Mouse (Mus musculus) lung, adult 2 months (tissue): ENCODE results near the gene Ntm. TPM values are rescaled to one million over a fixed set of nuclear protein-coding genes. Genes with fewer than 3 reads are reported as not detected.
A peak's percentile ranks its signal among the peaks of the same experiment; 100 is the strongest.

Experiments
- DNase-seq: peaks from one replicate; pipeline ENCODE4 v3.0.0; 2022
- H3K4me1 ChIP-seq: fragments of 200-500 bp; 2 replicates; pipeline ENCODE4 v1.6.1; 2011; ENCODE audit warnings: low read length; ENCODE audit not compliant: control insufficient read depth, insufficient read depth
- H3K4me3 ChIP-seq: fragments of 200-500 bp; replicated peaks from 2 replicates; pipeline ENCODE3; 2011; ENCODE audit warnings: low read depth, mild to moderate bottlenecking, control low read depth, low read length; ENCODE audit errors: extremely low read depth
- CTCF ChIP-seq: fragments of 200-500 bp; IDR thresholded peaks from 2 replicates; pipeline ENCODE4 v1.5.1; 2011; ENCODE audit warnings: mild to moderate bottlenecking, low read length, control low read depth; ENCODE audit not compliant: insufficient read depth
- POLR2A ChIP-seq: fragments of 200-500 bp; IDR thresholded peaks from 2 replicates; pipeline ENCODE4 v1.6.1; 2011; ENCODE audit warnings: low read depth, mild to moderate bottlenecking, control low read depth, low read length, borderline replicate concordance; ENCODE audit errors: extremely low read depth
- WGBS: fragments of 180-500 bp; shearing (Covaris S2); methylation state at CpG from one replicate; pipeline ENCODE4 v1.1.7; 2018; 5-methylcytosine and 5-hydroxymethylcytosine counted together
- polyA plus RNA-seq: library from polyadenylated mRNA; depleted of rRNA; stranded (reverse); fragments of >200 nt; gene quantifications from 2 replicates; pipeline ENCODE4 v1.2.3, GENCODE M21; 2012

The Ntm gene
- polyA plus RNA-seq, 1 experiment, result 1.1 TPM

DNA sequence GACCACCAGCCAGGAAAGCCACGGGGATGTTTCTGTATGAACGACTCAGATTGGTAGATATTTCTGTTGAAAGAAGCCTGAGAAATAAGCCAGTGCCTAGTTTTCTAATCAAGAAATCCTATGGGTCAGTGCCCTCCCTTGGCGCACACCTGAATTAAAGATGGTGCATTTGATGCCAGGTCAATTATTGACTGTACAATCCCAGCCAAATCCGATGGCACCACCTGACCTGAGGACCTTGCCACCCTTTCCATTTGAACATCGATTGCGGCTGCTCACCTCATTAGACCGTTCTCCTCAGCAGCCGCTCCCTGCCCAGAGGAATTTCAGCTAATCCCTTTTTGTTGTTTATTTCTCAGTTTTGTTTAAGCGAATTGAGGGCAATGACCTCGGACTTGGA lies 483.9 kb downstream of the Ntm start:
- WGBS, result 57% methylated on average over 10 of the region's 10 CpGs

GRCm38 (mm10) chr9:29477219-29477618 lies 485.7 kb downstream of the Ntm start:
- WGBS, result 35% methylated on average over 6 of the region's 6 CpGs
- Histone ChIP-seq H3K4me3 (no peak overlapping the region), H3K4me1 (no peaks in the 10 kb centered on the region)
- TF ChIP-seq CTCF, result no peak
- TF ChIP-seq POLR2A, result no peak
- no peak for DNase-seq

More for the DNA sequence above, 483.9 kb downstream of the Ntm start:
- Histone ChIP-seq H3K4me3 (no peak overlapping the region), H3K4me1 (no peaks in the 10 kb centered on the region)
- no peak for TF ChIP-seq CTCF
- no peak for TF ChIP-seq POLR2A
- DNase-seq, result no peak

DNA sequence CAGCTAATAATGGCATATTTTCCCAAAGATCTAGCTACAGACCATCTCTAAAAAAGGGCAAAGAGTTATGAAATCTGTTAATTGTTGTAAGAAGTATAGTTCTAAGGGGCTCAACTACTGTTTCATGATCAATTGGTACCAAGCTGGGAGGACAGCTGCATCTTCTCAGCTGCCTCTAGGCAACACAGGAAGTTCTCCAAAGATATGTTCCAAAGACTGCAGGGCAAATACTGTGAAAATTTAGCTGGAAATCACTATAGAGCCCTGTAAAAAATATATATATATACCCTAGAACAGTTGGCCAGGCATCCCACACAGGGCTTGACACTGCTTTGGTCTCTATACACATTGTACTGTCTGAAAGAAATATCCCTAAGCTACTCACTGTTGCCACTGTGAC lies 489.5 kb downstream of the Ntm start:
- H3K4me1 ChIP-seq, result no peaks in the 10 kb centered on the region
- no peak for TF ChIP-seq POLR2A
- no peak for TF ChIP-seq CTCF
- DNase-seq, result no peak
- H3K4me3 ChIP-seq, result no peak overlapping the region

GRCm38 (mm10) chr9:29472226-29472625 lies 490.7 kb downstream of the Ntm start:
- 65% methylated on average over 4 of the region's 4 CpGs for WGBS
- Histone ChIP-seq H3K4me1 (no peaks in the 10 kb centered on the region), H3K4me3 (no peak overlapping the region)
- DNase-seq, result no peak
- no peak for TF ChIP-seq POLR2A

DNA sequence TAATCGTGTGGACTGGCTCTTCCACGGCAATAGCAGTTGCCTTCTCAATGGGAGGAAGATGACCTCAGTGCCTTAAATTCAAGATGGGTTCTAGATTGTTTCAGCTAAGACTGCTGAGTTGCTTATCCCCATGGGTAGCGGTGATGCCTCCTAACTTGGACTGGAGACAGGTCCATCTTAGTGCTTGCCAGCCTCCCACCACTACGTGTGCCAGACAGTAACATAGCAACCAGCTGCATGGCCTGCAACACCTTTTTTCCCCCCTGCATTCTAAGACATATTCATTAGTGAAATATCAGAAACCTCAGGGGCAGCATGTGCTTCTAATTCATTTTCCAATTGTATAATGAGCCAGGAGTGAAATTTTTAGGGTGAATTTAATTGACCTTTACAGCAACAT lies 498.2 kb downstream of the Ntm start:
- WGBS, result 79% methylated on average over 4 of the region's 4 CpGs
- TF ChIP-seq POLR2A (no peak), CTCF (no peak)

DNA sequence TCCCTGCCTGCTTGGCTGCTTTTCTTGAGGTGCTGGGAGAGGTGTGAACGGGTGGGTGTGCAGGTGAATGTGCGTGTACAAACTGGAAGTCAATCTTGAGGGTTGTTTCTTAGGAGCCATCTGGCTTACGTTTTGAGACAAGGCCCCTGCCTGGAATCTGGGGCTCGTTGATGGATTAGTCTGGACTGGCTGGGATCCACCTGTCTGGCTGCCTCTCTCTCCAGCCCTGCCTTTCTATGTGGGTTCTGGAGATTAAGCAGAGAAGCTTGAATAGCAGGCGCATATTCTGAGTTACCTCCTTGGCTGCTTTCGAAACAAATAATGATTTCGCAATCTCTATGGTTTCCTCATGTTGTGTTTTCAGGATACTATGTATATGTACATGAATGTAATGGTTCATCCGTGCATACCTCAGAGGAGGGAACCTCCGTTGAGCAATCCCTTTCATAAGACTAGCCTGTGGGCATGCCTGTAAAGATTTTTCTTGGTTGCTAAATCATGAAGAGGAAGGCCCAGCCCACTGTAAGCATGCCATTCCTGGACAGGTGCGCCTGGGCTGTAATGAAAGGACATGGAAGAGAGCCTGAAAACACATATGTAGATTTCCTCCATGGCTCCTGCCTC lies 499.9 kb downstream of the Ntm start:
- 63% methylated on average over 10 of the region's 10 CpGs for WGBS
- no peak for DNase-seq
- Histone ChIP-seq H3K4me1 (no peaks in the 10 kb centered on the region), H3K4me3 (no peak overlapping the region)
- TF ChIP-seq POLR2A (no peak), CTCF (no peak)

More for the DNA sequence above, 498.2 kb downstream of the Ntm start:
- Histone ChIP-seq H3K4me1 (no peaks in the 10 kb centered on the region), H3K4me3 (no peak overlapping the region)
- DNase-seq, result no peak

DNA sequence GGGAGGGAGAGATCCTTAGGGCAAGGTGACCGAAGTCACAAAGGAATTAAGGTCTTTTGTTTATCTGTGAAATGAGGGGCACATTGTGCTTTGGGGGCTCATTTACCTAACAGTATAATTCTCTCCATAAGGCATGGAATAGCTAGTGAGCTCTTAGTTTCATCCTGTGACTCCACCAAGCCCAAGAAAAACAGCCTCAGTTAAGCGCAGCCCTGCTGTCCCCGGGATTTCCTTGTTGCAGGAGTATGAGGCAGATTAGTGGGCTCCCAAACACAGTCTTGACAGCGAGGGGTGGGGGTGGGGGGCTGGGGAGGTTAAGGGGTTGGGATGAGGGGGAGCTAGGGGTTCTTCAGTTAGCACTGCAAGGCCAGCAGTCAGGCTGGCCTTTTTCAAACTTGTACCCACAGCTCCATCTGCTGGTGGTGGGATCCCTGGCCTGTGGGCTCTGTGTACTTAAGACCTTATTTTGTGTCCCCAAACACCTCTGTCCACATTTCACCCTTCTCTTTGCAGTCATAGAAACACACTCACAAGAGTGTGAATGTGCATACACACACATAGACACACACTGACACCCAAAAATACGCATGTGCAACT lies 504.9 kb downstream of the Ntm start:
- TF ChIP-seq CTCF (peak; percentile 49), POLR2A (no peak)
- peak; percentile 20 for DNase-seq
- Histone ChIP-seq H3K4me1 (no peaks in the 10 kb centered on the region), H3K4me3 (no peak overlapping the region)
- WGBS, result 24% methylated on average over 5 of the region's 5 CpGs

- no peak for TF ChIP-seq POLR2A
- no peak for TF ChIP-seq CTCF
- WGBS, result 87% methylated on average over 7 of the region's 7 CpGs
These were observed 506.9 kb downstream of the Ntm start for GRCm38 (mm10) chr9:29456014-29456413.

GRCm38 (mm10) chr9:29451232-29451631 lies 511.7 kb downstream of the Ntm start:
- no peak for TF ChIP-seq CTCF
- TF ChIP-seq POLR2A, result no peak
- 63% methylated on average over 1 of the region's 1 CpGs for WGBS
- Histone ChIP-seq H3K4me3 (no peak overlapping the region), H3K4me1 (no peaks in the 10 kb centered on the region)
- DNase-seq, result no peak

More at GRCm38 (mm10) chr9:29456014-29456413, 506.9 kb downstream of the Ntm start:
- DNase-seq, result no peak
- Histone ChIP-seq H3K4me3 (no peak overlapping the region), H3K4me1 (no peaks in the 10 kb centered on the region)

DNA sequence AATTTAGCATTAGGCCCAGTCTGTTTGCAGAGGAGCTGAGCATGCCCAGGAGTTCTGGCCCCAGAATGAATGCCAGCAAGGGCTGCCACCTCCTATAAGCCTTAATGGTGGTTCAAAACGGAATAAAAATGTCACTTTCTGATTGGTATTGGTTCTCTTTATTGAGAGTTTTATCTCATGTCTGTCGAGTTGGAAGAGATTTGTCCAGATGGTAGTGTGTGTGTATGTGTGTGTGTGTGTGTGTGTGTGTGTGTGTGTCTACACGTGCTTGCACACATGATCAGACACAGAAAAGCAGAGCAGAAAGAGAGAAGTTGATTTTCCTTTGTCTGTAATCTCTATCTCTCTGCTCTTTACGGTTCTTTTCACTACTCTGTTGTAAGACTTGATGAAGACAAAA lies 518.9 kb downstream of the Ntm start:
- Histone ChIP-seq H3K4me1 (no peaks in the 10 kb centered on the region), H3K4me3 (no peak overlapping the region)
- DNase-seq, result no peak
- 71% methylated on average over 4 of the region's 4 CpGs for WGBS
- no peak for TF ChIP-seq CTCF
- TF ChIP-seq POLR2A, result no peak
